11 mouse cellular contexts compared by ENCODE assay signal in the genomic region with DNA sequence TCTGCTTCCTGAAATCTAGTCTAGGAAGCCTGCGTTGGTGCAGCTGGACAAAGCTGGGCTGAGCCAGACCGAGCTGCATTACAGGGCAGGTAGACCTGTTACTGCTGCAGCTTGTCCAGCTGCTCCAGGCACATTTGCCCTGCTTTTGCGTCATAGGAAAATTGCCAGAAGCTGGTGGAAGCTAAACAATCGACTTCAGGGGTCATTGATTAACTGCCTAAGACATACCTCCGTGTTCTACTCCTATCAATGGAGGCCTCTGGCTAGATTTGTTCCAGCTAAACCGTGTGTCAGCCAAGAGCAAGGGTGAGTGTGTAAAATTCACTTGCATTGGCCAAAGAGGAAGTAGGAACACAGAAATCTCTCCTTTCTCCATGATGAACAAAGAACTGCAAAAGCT. TPM values are rescaled to one million over a fixed set of nuclear protein-coding genes. Genes with fewer than 3 reads are reported as not detected.
DNase-seq lines count a peak whose midpoint lies in the region; ATAC-seq lines count a peak whose summit lies in the region.
"Had no signal": no experiment of that assay in that cellular context is flagged by ENCODE, and none has a peak within 500 bp of the region (broad histone marks: within the 10 kb centered on the region; RNA-seq: fewer than 3 reads in every experiment).

No protein-coding gene starts in this region.

- H3K4me1 ChIP-seq in embryonic facial prominence, embryonic 12.5 days: peaks cover 33% of the 10 kb centered on the region
- peaks cover 29% of the 10 kb centered on the region for H3K4me1 ChIP-seq in embryonic facial prominence, embryonic 10.5 days
- peaks cover 50% of the 10 kb centered on the region for H3K4me1 ChIP-seq in lung, embryonic 16.5 days (replicated peaks; ENCODE audit: control insufficient read depth, insufficient read depth, low read length)
- H3K4me1 ChIP-seq in kidney, embryonic 15.5 days: peaks cover 46% of the 10 kb centered on the region

- ATAC-seq in embryonic facial prominence, embryonic 12.5 days (ENCODE audit: insufficient number of reproducible peaks, insufficient read depth, low FRiP score, low TSS enrichment): no peak
- no peak for ATAC-seq in lung, embryonic 16.5 days (ENCODE audit: low read depth)
- no peak for ATAC-seq in kidney, embryonic 15.5 days (replicated peaks; ENCODE audit: low FRiP score)
- ATAC-seq: hindbrain, postnatal 0 days had no signal

- H3K36me3 ChIP-seq in embryonic facial prominence, embryonic 12.5 days: no peaks in the 10 kb centered on the region
- no peaks in the 10 kb centered on the region for H3K36me3 ChIP-seq in embryonic facial prominence, embryonic 10.5 days (replicated peaks)
- H3K36me3 ChIP-seq in lung, embryonic 16.5 days (ENCODE audit: control insufficient read depth, insufficient read depth, low read length): no peaks in the 10 kb centered on the region
- no peaks in the 10 kb centered on the region for H3K36me3 ChIP-seq in kidney, embryonic 15.5 days
- H3K36me3 ChIP-seq: limb, embryonic 12.5 days; midbrain, embryonic 12.5 days had no signal

- H3K9ac ChIP-seq in embryonic facial prominence, embryonic 12.5 days: no peak overlapping the region
- H3K9ac ChIP-seq in lung, embryonic 16.5 days (ENCODE audit: low read length): no peak overlapping the region
- no peak overlapping the region for H3K9ac ChIP-seq in kidney, embryonic 15.5 days
- H3K9ac ChIP-seq: limb, embryonic 12.5 days; midbrain, embryonic 12.5 days had no signal

- H3K27ac ChIP-seq in embryonic facial prominence, embryonic 12.5 days: peak overlapping the region; percentile 42; the same call in 1 of the 2 replicates
- no peak overlapping the region for H3K27ac ChIP-seq in embryonic facial prominence, embryonic 10.5 days (replicated peaks)
- H3K27ac ChIP-seq in lung, embryonic 16.5 days (ENCODE audit: low read length): peak overlapping the region; percentile 51
- H3K27ac ChIP-seq in kidney, embryonic 15.5 days: peak overlapping the region; percentile 68
- H3K27ac ChIP-seq: limb, embryonic 12.5 days; midbrain, embryonic 12.5 days had no signal

- no peaks in the 10 kb centered on the region for H3K9me3 ChIP-seq in embryonic facial prominence, embryonic 12.5 days
- H3K9me3 ChIP-seq in embryonic facial prominence, embryonic 10.5 days: no peaks in the 10 kb centered on the region
- H3K9me3 ChIP-seq in lung, embryonic 16.5 days (ENCODE audit: control insufficient read depth, low read length): no peaks in the 10 kb centered on the region
- no peaks in the 10 kb centered on the region for H3K9me3 ChIP-seq in kidney, embryonic 15.5 days (replicated peaks)
- H3K9me3 ChIP-seq: limb, embryonic 12.5 days; midbrain, embryonic 12.5 days had no signal

- no peaks in the 10 kb centered on the region for H3K27me3 ChIP-seq in embryonic facial prominence, embryonic 12.5 days
- peaks cover 7% of the 10 kb centered on the region for H3K27me3 ChIP-seq in embryonic facial prominence, embryonic 10.5 days (replicated peaks; ENCODE audit: low read depth, poor library complexity, severe bottlenecking)
- H3K27me3 ChIP-seq in lung, embryonic 16.5 days (ENCODE audit: control insufficient read depth, insufficient read depth, low read depth, low read length): no peaks in the 10 kb centered on the region
- H3K27me3 ChIP-seq in kidney, embryonic 15.5 days: peaks cover 5% of the 10 kb centered on the region; the same call in 1 of the 2 replicates
- H3K27me3 ChIP-seq: limb, embryonic 12.5 days had no signal

- no peak overlapping the region for H3K4me3 ChIP-seq in embryonic facial prominence, embryonic 12.5 days
- H3K4me3 ChIP-seq in embryonic facial prominence, embryonic 10.5 days: no peak overlapping the region
- H3K4me3 ChIP-seq in lung, embryonic 16.5 days (ENCODE audit: low read length): no peak overlapping the region
- no peak overlapping the region for H3K4me3 ChIP-seq in kidney, embryonic 15.5 days (replicated peaks)
- H3K4me3 ChIP-seq: limb, embryonic 12.5 days; midbrain, embryonic 12.5 days had no signal

- no peak overlapping the region for H3K4me2 ChIP-seq in embryonic facial prominence, embryonic 12.5 days (replicated peaks)
- H3K4me2 ChIP-seq in lung, embryonic 16.5 days (ENCODE audit: low read depth, low read length): no peak overlapping the region
- H3K4me2 ChIP-seq in kidney, embryonic 15.5 days: no peak overlapping the region
- H3K4me2 ChIP-seq: limb, embryonic 12.5 days; midbrain, embryonic 12.5 days had no signal

- WGBS in embryonic facial prominence, embryonic 12.5 days: 48% methylated on average over 6 of the region's 6 CpGs
- 61% methylated on average over 6 of the region's 6 CpGs for WGBS in embryonic facial prominence, embryonic 10.5 days
- 38% methylated on average over 6 of the region's 6 CpGs for WGBS in lung, embryonic 16.5 days
- WGBS in kidney, embryonic 15.5 days: 48% methylated on average over 6 of the region's 6 CpGs

- no peak for DNase-seq in embryonic facial prominence, embryonic 10.5 days (ENCODE audit: low spot score)
- DNase-seq in lung, postnatal 25 days (ENCODE audit: low spot score): no peak
- peak; percentile 80 for DNase-seq in yolk sac, embryonic 10.5 days (ENCODE audit: low spot score)
- DNase-seq in layer of hippocampus, postnatal 25 days (ENCODE audit: extremely low spot score in 1 of 2, low spot score in 1 of 2): no peak
- DNase-seq in layer of hippocampus, postnatal 36 days: no peak

RNA-seq across cellular contexts. Expression of a gene that starts 6.8 kb away (rescaled TPM):
- polyA plus RNA-seq in embryonic facial prominence, embryonic 12.5 days (2016; fragmentation: Nextera tagmentation; extraction: Ambion mirVana): 6.9 and 8.9 TPM in 2 replicates
- polyA plus RNA-seq in embryonic facial prominence, embryonic 10.5 days (2016; fragmentation: Nextera tagmentation; extraction: Ambion mirVana): 3.7 and 4.4 TPM in 2 replicates
- polyA plus RNA-seq in lung, embryonic 16.5 days (2015; fragmentation: Nextera tagmentation; extraction: Ambion mirVana): 21.9 and 31.7 TPM in 2 replicates
- 25.3 and 25.4 TPM in 2 replicates for polyA plus RNA-seq in kidney, embryonic 15.5 days (2015; fragmentation: Nextera tagmentation; extraction: Ambion mirVana)
- 1 to 10 TPM; 3.2 to 5.1 TPM for total RNA-seq in layer of hippocampus, postnatal 25 days (2021)
- 1 to 10 TPM; 4.2 to 6.5 TPM for total RNA-seq in layer of hippocampus, postnatal 36 days (2021)

RNA-seq across cellular contexts. Expression of a gene that starts 8.4 kb away (rescaled TPM):
- 50.7 and 60.3 TPM in 2 replicates for polyA plus RNA-seq in embryonic facial prominence, embryonic 12.5 days (2016; fragmentation: Nextera tagmentation; extraction: Ambion mirVana)
- 45.9 and 49.2 TPM in 2 replicates for polyA plus RNA-seq in embryonic facial prominence, embryonic 10.5 days (2016; fragmentation: Nextera tagmentation; extraction: Ambion mirVana)
- polyA plus RNA-seq in lung, embryonic 16.5 days (2015; fragmentation: Nextera tagmentation; extraction: Ambion mirVana): 57.8 and 65.1 TPM in 2 replicates
- 42.3 and 44.6 TPM in 2 replicates for polyA plus RNA-seq in kidney, embryonic 15.5 days (2015; fragmentation: Nextera tagmentation; extraction: Ambion mirVana)
- 100 to 1,000 TPM; 122 to 132 TPM for total RNA-seq in layer of hippocampus, postnatal 25 days (2021)
- 100 to 1,000 TPM; 124 to 132 TPM for total RNA-seq in layer of hippocampus, postnatal 36 days (2021)

RNA-seq across cellular contexts. Expression of a gene that starts 23.4 kb away (rescaled TPM):
- 1,266 and 1,271 TPM in 2 replicates for polyA plus RNA-seq in embryonic facial prominence, embryonic 12.5 days (2016; fragmentation: Nextera tagmentation; extraction: Ambion mirVana)
- 1,654 and 1,662 TPM in 2 replicates for polyA plus RNA-seq in embryonic facial prominence, embryonic 10.5 days (2016; fragmentation: Nextera tagmentation; extraction: Ambion mirVana)
- polyA plus RNA-seq in lung, embryonic 16.5 days (2015; fragmentation: Nextera tagmentation; extraction: Ambion mirVana): 877 and 940 TPM in 2 replicates
- polyA plus RNA-seq in kidney, embryonic 15.5 days (2015; fragmentation: Nextera tagmentation; extraction: Ambion mirVana): 951 and 997 TPM in 2 replicates
- 100 to 1,000 TPM; 381 to 413 TPM for total RNA-seq in layer of hippocampus, postnatal 25 days (2021)
- total RNA-seq in layer of hippocampus, postnatal 36 days (2021): 100 to 1,000 TPM; 360 to 381 TPM

RNA-seq across cellular contexts. Expression of a gene that starts 26.6 kb away (rescaled TPM):
- 15.1 and 21.3 TPM in 2 replicates for polyA plus RNA-seq in embryonic facial prominence, embryonic 12.5 days (2016; fragmentation: Nextera tagmentation; extraction: Ambion mirVana)
- 18.4 and 21.2 TPM in 2 replicates for polyA plus RNA-seq in embryonic facial prominence, embryonic 10.5 days (2016; fragmentation: Nextera tagmentation; extraction: Ambion mirVana)
- polyA plus RNA-seq in lung, embryonic 16.5 days (2015; fragmentation: Nextera tagmentation; extraction: Ambion mirVana): 20.6 and 22.3 TPM in 2 replicates
- 16.5 TPM in 2 replicates for polyA plus RNA-seq in kidney, embryonic 15.5 days (2015; fragmentation: Nextera tagmentation; extraction: Ambion mirVana)
- total RNA-seq in layer of hippocampus, postnatal 25 days (2021): 10 to 100 TPM; 12.1 to 16.5 TPM
- 10 to 100 TPM; 13.1 to 19.5 TPM for total RNA-seq in layer of hippocampus, postnatal 36 days (2021)

RNA-seq across cellular contexts. Expression of a gene that starts 46.4 kb away (rescaled TPM):
- polyA plus RNA-seq in embryonic facial prominence, embryonic 12.5 days (2016; fragmentation: Nextera tagmentation; extraction: Ambion mirVana): 39.9 and 43.9 TPM in 2 replicates
- polyA plus RNA-seq in embryonic facial prominence, embryonic 10.5 days (2016; fragmentation: Nextera tagmentation; extraction: Ambion mirVana): 64.6 and 65.1 TPM in 2 replicates
- 65.6 and 67.9 TPM in 2 replicates for polyA plus RNA-seq in lung, embryonic 16.5 days (2015; fragmentation: Nextera tagmentation; extraction: Ambion mirVana)
- polyA plus RNA-seq in kidney, embryonic 15.5 days (2015; fragmentation: Nextera tagmentation; extraction: Ambion mirVana): 58.0 and 65.7 TPM in 2 replicates
- 1 to 10 TPM; 2.1 to 3.5 TPM for total RNA-seq in layer of hippocampus, postnatal 25 days (2021)
- 1 to 10 TPM; 1.5 to 2.2 TPM for total RNA-seq in layer of hippocampus, postnatal 36 days (2021)
